Mouse (Mus musculus) lung, embryonic 14.5 days (tissue): ENCODE measurements at regions not wholly inside any gene's neighbourhood (a gene's known extent, or its start where the extent isn't known, plus 50 kb on each side); places are given as distances from the start of the nearest gene placed in this dataset.

ENCODE experiments used
- ATAC-seq: fragments of 200-750 bp; cut with Nextera tagmentation; 2 replicates; pipeline ENCODE4 v1.8.0; 2017; ENCODE audit warnings: mild to moderate bottlenecking, moderate TSS enrichment, moderate library complexity; ENCODE audit not compliant: insufficient read depth
- DNase-seq: peaks from one replicate; pipeline ENCODE4 v3.0.0-alpha.2; 2015
- H3K27ac ChIP-seq: fragments of 300-500 bp; sonication (generic); 2 replicates; pipeline ENCODE4 v1.5.1; 2014; ENCODE audit warnings: low read depth, mild to moderate bottlenecking, moderate library complexity
- H3K27me3 ChIP-seq: fragments of 300-500 bp; sonication (generic); 2 replicates; pipeline ENCODE4 v1.6.1; 2014; ENCODE audit warnings: low read length, control low read depth; ENCODE audit not compliant: insufficient read depth
- H3K36me3 ChIP-seq: fragments of 300-500 bp; sonication (generic); 2 replicates; pipeline ENCODE4 v1.6.1; 2014; ENCODE audit warnings: control low read depth; ENCODE audit not compliant: insufficient read depth
- H3K4me1 ChIP-seq: fragments of 300-500 bp; sonication (generic); 2 replicates; pipeline ENCODE4 v1.6.1; 2014; ENCODE audit warnings: antibody characterized with exemption, control low read depth; ENCODE audit not compliant: insufficient read depth
- H3K4me2 ChIP-seq: fragments of 300-500 bp; sonication (generic); 2 replicates; pipeline ENCODE4 v1.6.1; 2014; ENCODE audit warnings: mild to moderate bottlenecking
- H3K4me3 ChIP-seq: fragments of 300-500 bp; sonication (generic); 2 replicates; pipeline ENCODE4 v1.5.1; 2014; ENCODE audit warnings: low read depth, low read length
- H3K9ac ChIP-seq: fragments of 300-500 bp; sonication (generic); 2 replicates; pipeline ENCODE4 v1.6.1; 2014
- H3K9me3 ChIP-seq: fragments of 300-500 bp; sonication (generic); 2 replicates; pipeline ENCODE4 v1.6.1; 2016; ENCODE audit warnings: low read depth, low read length, control low read depth
- CTCF ChIP-seq: IDR thresholded peaks from 2 replicates; pipeline ENCODE4 v1.5.1; 2016; ENCODE audit warnings: antibody characterized with exemption, low read depth
- WGBS: fragments of 180-500 bp; shearing (Covaris S2); extraction: QIAGEN DNeasy Blood & Tissue Kit; methylation state at CpG from one replicate; pipeline ENCODE4 v1.1.7; 2014; 5-methylcytosine and 5-hydroxymethylcytosine counted together

DNA sequence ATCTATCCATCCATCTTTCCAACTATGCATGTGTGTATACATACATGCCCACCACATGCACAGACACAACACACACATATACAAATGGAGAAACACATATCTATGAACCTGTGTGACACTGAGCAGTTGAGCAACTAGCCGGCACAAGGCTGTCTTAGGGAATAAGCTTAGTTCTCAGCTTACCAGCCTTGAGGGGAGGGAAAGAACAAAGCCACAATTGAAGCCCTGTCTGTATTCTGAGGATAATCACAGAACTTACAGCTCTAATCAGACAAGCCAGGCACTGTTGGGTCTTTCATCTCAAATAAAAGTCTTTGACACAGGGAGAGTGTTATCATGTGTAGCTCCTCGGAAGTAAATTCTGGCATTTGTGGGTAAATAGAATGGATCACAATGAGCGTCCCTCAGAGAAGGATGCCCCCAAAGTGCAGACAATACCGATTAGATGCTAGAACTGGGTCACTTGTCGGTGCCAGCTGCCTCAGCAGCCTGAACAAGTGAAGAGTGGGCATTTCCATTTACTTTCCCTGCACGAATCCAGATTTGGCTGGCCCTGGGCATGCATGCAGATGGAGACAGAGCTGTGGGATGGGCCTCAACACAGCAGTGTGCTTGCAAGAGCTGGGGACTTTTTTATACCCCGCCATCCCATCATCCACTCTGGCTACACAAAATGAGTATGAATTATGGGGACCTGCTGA lies 646.0 kb upstream of the Castor2 start:
- H3K27ac ChIP-seq = no peak overlapping the region
- H3K9ac ChIP-seq = no peak overlapping the region
- no peaks in the 10 kb centered on the region for H3K4me1 ChIP-seq
- no peaks in the 10 kb centered on the region for H3K27me3 ChIP-seq
- 64% methylated on average over 7 of the region's 7 CpGs for WGBS
- no peaks in the 10 kb centered on the region for H3K36me3 ChIP-seq
- TF ChIP-seq CTCF = no peak
- H3K4me3 ChIP-seq = no peak overlapping the region
- DNase-seq (no peak), ATAC-seq (no peak)
- no peaks in the 10 kb centered on the region for H3K9me3 ChIP-seq
- H3K4me2 ChIP-seq = no peak overlapping the region

DNA sequence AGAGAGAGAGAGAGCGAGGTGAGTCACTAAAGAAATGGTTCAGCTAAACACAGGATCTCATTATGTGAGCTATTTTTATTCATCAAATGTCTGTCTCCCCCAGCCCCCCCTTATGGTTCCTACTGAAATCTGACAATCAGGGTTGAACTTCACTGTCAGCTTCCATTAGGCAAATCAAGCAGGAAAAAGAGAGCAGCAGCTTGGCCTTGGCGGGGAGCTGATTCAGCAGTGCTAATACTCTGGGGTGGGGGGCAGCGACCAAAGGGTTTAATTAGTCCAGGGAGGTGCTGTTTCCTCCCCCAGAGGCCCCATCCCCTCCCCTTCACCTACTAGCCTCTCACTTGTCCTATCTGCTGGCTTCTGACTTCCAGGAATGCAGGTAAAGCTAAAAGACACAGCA lies 649.6 kb upstream of the Castor2 start:
- no peaks in the 10 kb centered on the region for H3K4me1 ChIP-seq
- H3K27me3 ChIP-seq = no peaks in the 10 kb centered on the region
- H3K27ac ChIP-seq = no peak overlapping the region
- no peaks in the 10 kb centered on the region for H3K9me3 ChIP-seq
- H3K4me2 ChIP-seq = no peak overlapping the region
- no peaks in the 10 kb centered on the region for H3K36me3 ChIP-seq
- DNase-seq (no peak), ATAC-seq (no peak)
- TF ChIP-seq CTCF = no peak
- no peak overlapping the region for H3K9ac ChIP-seq
- H3K4me3 ChIP-seq = no peak overlapping the region
- 82% methylated on average over 3 of the region's 3 CpGs for WGBS

DNA sequence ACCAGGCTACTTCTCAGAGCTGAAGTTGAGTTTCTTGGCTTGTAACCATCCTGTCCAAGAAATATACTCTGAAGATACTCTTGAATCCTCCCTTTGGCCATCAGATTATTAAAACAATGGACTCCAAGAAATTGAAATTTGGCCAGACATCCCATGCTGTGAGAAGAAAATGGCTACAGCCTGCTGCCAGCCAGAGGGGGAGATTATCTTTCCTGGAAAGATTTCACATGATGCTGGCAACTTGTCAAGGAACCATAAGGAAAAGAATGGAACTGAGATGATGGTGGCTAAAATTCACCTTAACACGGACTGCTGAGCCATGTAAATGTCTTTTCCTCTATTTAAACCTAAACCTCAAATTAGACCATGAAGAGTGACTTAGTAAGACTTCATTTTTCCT lies 698.7 kb upstream of the Castor2 start:
- Histone ChIP-seq H3K27ac (no peak overlapping the region), H3K9ac (no peak overlapping the region), H3K36me3 (no peaks in the 10 kb centered on the region), H3K4me3 (no peak overlapping the region), H3K4me2 (no peak overlapping the region), H3K9me3 (no peaks in the 10 kb centered on the region), H3K4me1 (no peaks in the 10 kb centered on the region), H3K27me3 (no peaks in the 10 kb centered on the region)
- whole genome bisulfite sequencing = 48% methylated on average over 1 of the region's 1 CpGs
- ATAC-seq (no peak), DNase-seq (no peak)
- no peak for TF ChIP-seq CTCF

DNA sequence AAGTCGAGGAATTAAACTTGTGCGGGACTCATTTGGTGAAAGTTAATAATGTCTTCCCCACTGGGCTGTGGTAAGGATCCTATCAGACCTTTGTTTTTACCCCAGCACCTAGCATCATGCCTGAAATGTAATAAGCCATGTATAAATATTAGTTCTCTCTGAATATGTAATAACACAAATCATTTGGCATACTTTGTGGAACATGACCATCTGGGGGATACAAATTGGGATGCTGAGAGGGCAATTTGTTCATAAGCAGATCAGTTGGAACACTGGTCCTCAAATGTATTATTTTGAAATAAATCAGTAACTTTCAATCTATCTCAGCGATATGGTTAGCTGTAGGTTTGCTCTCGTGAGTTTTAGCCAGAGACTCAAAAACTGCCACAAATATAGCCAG lies 709.6 kb upstream of the Castor2 start:
- TF ChIP-seq CTCF = no peak
- no peak for ATAC-seq

GRCm38 (mm10) chr5:133389023-133389840 lies 710.3 kb upstream of the Castor2 start:
- DNase-seq (peak; percentile 9), ATAC-seq (no peak)
- H3K36me3 ChIP-seq = no peaks in the 10 kb centered on the region
- no peak for TF ChIP-seq CTCF
- 68% methylated on average over 6 of the region's 6 CpGs for WGBS
- H3K4me3 ChIP-seq = no peak overlapping the region
- H3K4me2 ChIP-seq = no peak overlapping the region
- no peaks in the 10 kb centered on the region for H3K4me1 ChIP-seq
- no peak overlapping the region for H3K27ac ChIP-seq
- H3K9ac ChIP-seq = no peak overlapping the region
- no peaks in the 10 kb centered on the region for H3K27me3 ChIP-seq
- no peaks in the 10 kb centered on the region for H3K9me3 ChIP-seq

More for the DNA sequence above, 709.6 kb upstream of the Castor2 start:
- no peaks in the 10 kb centered on the region for H3K9me3 ChIP-seq
- no peak overlapping the region for H3K4me3 ChIP-seq
- DNase-seq = no peak
- H3K27me3 ChIP-seq = no peaks in the 10 kb centered on the region
- no peak overlapping the region for H3K27ac ChIP-seq
- no peak overlapping the region for H3K4me2 ChIP-seq
- no peak overlapping the region for H3K9ac ChIP-seq
- 74% methylated on average over 4 of the region's 4 CpGs for WGBS
- H3K36me3 ChIP-seq = no peaks in the 10 kb centered on the region
- H3K4me1 ChIP-seq = no peaks in the 10 kb centered on the region

DNA sequence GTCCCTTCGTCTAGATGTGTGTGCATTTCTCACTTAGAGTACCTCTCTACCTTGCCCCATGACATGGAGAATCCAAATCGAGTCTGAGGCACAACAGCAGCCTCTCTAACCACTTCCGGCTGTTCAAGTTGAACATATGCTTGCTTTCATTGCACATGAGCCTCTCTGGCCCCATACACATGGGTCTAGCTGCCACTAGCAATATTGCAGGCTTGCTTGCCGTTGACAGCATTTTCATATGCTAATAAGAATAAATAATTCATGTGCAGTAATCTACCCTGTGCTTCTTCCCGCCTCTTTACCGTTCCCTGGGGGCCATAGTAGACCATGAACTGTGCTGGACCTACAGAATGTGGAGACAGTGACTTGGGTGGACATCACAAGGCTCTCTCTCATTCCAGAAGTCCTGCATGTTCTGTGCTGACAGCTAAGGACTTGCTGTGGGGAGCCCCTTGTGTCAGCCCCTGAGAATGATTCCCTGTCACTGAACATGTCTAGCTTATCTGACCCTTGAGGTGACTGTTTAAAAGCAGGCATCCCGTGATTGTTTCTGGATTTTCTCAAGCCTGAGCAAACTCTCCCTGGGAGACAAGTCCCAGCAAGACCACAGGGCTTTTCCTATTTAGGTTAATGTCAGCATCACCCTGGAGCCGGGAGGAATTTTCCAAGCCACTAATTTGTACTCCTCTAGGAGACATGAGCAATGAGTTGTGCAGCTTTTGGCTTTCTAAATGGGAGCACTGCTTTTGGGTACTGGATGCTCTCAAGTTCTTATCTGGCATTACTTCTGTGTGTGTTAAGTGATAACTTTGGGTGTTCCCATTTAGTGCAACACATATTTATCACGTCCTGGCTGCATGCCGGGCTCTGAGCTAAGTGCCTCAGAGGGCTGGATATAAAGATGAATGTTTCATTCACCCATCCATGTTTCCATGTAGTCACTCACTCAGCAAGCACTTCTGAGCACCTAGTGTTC lies 713.8 kb upstream of the Castor2 start:
- H3K27ac ChIP-seq = no peak overlapping the region
- DNase-seq = peak; percentile 41

GRCm38 (mm10) chr5:133365771-133366170 lies 733.7 kb upstream of the Castor2 start:
- no peak overlapping the region for H3K9ac ChIP-seq
- DNase-seq = no peak
- WGBS = 88% methylated on average over 3 of the region's 3 CpGs
- H3K4me1 ChIP-seq = no peaks in the 10 kb centered on the region
- TF ChIP-seq CTCF = no peak
- H3K9me3 ChIP-seq = no peaks in the 10 kb centered on the region
- no peak for ATAC-seq
- no peak overlapping the region for H3K27ac ChIP-seq
- no peak overlapping the region for H3K4me2 ChIP-seq
- no peaks in the 10 kb centered on the region for H3K36me3 ChIP-seq
- H3K27me3 ChIP-seq = no peaks in the 10 kb centered on the region
- H3K4me3 ChIP-seq = no peak overlapping the region

More for the DNA sequence above, 713.8 kb upstream of the Castor2 start:
- Histone ChIP-seq H3K4me1 (no peaks in the 10 kb centered on the region), H3K27me3 (no peaks in the 10 kb centered on the region), H3K9ac (no peak overlapping the region), H3K9me3 (no peaks in the 10 kb centered on the region), H3K36me3 (no peaks in the 10 kb centered on the region), H3K4me2 (no peak overlapping the region), H3K4me3 (no peak overlapping the region)
- ATAC-seq = no peak
- no peak for TF ChIP-seq CTCF
- 45% methylated on average over 10 of the region's 10 CpGs for WGBS
